In genomic region chr1:163070502-163070901, GRCm38 (mm10) we compare ENCODE assay signal across 9 mouse cellular contexts. TPM values are rescaled to one million over a fixed set of nuclear protein-coding genes. Genes with fewer than 3 reads are reported as not detected.
DNase-seq lines count a peak whose midpoint lies in the region; ATAC-seq and TF ChIP-seq lines count a peak whose summit lies in the region.
"Had no signal": no experiment of that assay in that cellular context is flagged by ENCODE, and none has a peak within 500 bp of the region (broad histone marks: within the 10 kb centered on the region; RNA-seq: fewer than 3 reads in every experiment).

No protein-coding gene starts in this region.

- H3K36me3 ChIP-seq in forebrain, embryonic 13.5 days (ENCODE audit: poor library complexity, severe bottlenecking): no peaks in the 10 kb centered on the region
- H3K36me3 ChIP-seq in kidney, adult 2 months (ENCODE audit: control insufficient read depth, insufficient read depth, low read length): no peaks in the 10 kb centered on the region
- no peaks in the 10 kb centered on the region for H3K36me3 ChIP-seq in midbrain, postnatal 0 days (ENCODE audit: insufficient read depth, low read length)

- H3K4me2 ChIP-seq in forebrain, embryonic 13.5 days: no peak overlapping the region
- no peak overlapping the region for H3K4me2 ChIP-seq in midbrain, postnatal 0 days (ENCODE audit: low read depth, low read length, poor library complexity, severe bottlenecking)

- no peak for TF ChIP-seq POLR2A in kidney, adult 2 months (IDR thresholded peaks at IDR 0.05; ENCODE audit: low read depth, low read length)

- peak; percentile 71 for TF ChIP-seq CTCF in kidney, adult 2 months (conservative IDR thresholded peaks at IDR 0.05; ENCODE audit: insufficient read depth, insufficient read length, low read depth, low read length)
- TF ChIP-seq CTCF in midbrain, postnatal 0 days (IDR thresholded peaks at IDR 0.05): peak; percentile 94

- no peak overlapping the region for H3K9ac ChIP-seq in forebrain, embryonic 13.5 days
- no peak overlapping the region for H3K9ac ChIP-seq in midbrain, postnatal 0 days (replicated peaks; ENCODE audit: low read length, poor library complexity, severe bottlenecking)

- DNase-seq in cerebellum, postnatal 14 days: peak; percentile 64 to 72
- DNase-seq in cerebellum, adult 11 months: no peak
- DNase-seq in NIH3T3 (ENCODE audit: low read depth): peak; percentile 82
- peak; percentile 60 for DNase-seq in kidney, adult 2 months
- DNase-seq in left cerebral cortex, postnatal 36 days (ENCODE audit: low spot score in 2 of 2): peak; percentile 11 to 27
- DNase-seq in midbrain, postnatal 0 days (ENCODE audit: low spot score): peak; percentile 81
- no peak for DNase-seq in spleen, postnatal 36 days (ENCODE audit: low spot score in 2 of 2)

- 11% methylated on average over 1 of the region's 1 CpGs for WGBS in forebrain, embryonic 13.5 days
- WGBS in kidney, adult 2 months: 0% methylated on average over 1 of the region's 1 CpGs
- WGBS in midbrain, postnatal 0 days: 2% methylated on average over 1 of the region's 1 CpGs

- no peak overlapping the region for H3K4me3 ChIP-seq in forebrain, embryonic 13.5 days
- H3K4me3 ChIP-seq in kidney, adult 2 months (ENCODE audit: insufficient read depth, low read depth, low read length): no peak overlapping the region
- no peak overlapping the region for H3K4me3 ChIP-seq in midbrain, postnatal 0 days (ENCODE audit: low read depth, low read length)

- H3K4me1 ChIP-seq in forebrain, embryonic 13.5 days: no peaks in the 10 kb centered on the region
- no peaks in the 10 kb centered on the region for H3K4me1 ChIP-seq in kidney, adult 2 months (ENCODE audit: control insufficient read depth, insufficient read depth, low read length)
- H3K4me1 ChIP-seq in midbrain, postnatal 0 days (ENCODE audit: insufficient read depth, low read length): no peaks in the 10 kb centered on the region

- no peaks in the 10 kb centered on the region for H3K9me3 ChIP-seq in forebrain, embryonic 13.5 days (replicated peaks)
- H3K9me3 ChIP-seq in midbrain, postnatal 0 days (ENCODE audit: low read length): no peaks in the 10 kb centered on the region

- intact Hi-C loops in left cerebral cortex, postnatal 36 days (cut with DNase I): loop anchor here (1.0 kb wide), 1 partner anchor 174 kb away; no protein-coding TSS in a partner anchor

- no peaks in the 10 kb centered on the region for H3K27me3 ChIP-seq in forebrain, embryonic 13.5 days
- H3K27me3 ChIP-seq in kidney, adult 2 months (replicated peaks; ENCODE audit: control insufficient read depth, insufficient read depth, low read length): no peaks in the 10 kb centered on the region
- no peaks in the 10 kb centered on the region for H3K27me3 ChIP-seq in midbrain, postnatal 0 days (ENCODE audit: insufficient read depth, low read length)

- no peak overlapping the region for H3K27ac ChIP-seq in forebrain, embryonic 13.5 days
- no peak overlapping the region for H3K27ac ChIP-seq in kidney, adult 2 months (ENCODE audit: insufficient read depth, low read depth, low read length)
- H3K27ac ChIP-seq in midbrain, postnatal 0 days (ENCODE audit: low read depth, low read length): no peak overlapping the region

- peak; percentile 92 for ATAC-seq in forebrain, embryonic 13.5 days
- peak; percentile 89 for ATAC-seq in midbrain, postnatal 0 days (ENCODE audit: low FRiP score)

RNA-seq across cellular contexts. Expression of gene Mroh9, which starts 15.0 kb away (rescaled TPM):
- polyA plus RNA-seq in forebrain, embryonic 13.5 days (2015; fragmentation: Nextera tagmentation; extraction: Ambion mirVana): not detected in 2 replicates
- polyA plus RNA-seq in kidney, adult 2 months (2012; rRNA removed): not detected in 2 replicates
- not detected for total RNA-seq in left cerebral cortex, postnatal 36 days (2021)
- total RNA-seq in midbrain, postnatal 0 days (2014; rRNA removed): not detected in 2 replicates
- not detected in 2 replicates for polyA plus RNA-seq in midbrain, postnatal 0 days (2015; fragmentation: Nextera tagmentation; extraction: Ambion mirVana)
- total RNA-seq: gastrocnemius, postnatal 36 days had no signal

Comparison
In these comparisons a context has a peak if more than half of its experiments do, and no peak if none do; other contexts are left out.
1. DNase-seq: peak in cerebellum, postnatal 14 days (2 of 2), NIH3T3 (single experiment), kidney, adult 2 months (single experiment), left cerebral cortex, postnatal 36 days (2 of 2) and midbrain, postnatal 0 days (single experiment); none in cerebellum, adult 11 months (single experiment) and spleen, postnatal 36 days (0 of 2).